In genomic region chr3:69634521-69634920, GRCm38 (mm10) we compare ENCODE assay signal across 19 mouse cellular contexts. TPM values are rescaled to one million over a fixed set of nuclear protein-coding genes. Genes with fewer than 3 reads are reported as not detected.
DNase-seq lines count a peak whose midpoint lies in the region; ATAC-seq and TF ChIP-seq lines count a peak whose summit lies in the region.
"Had no signal": no experiment of that assay in that cellular context is flagged by ENCODE, and none has a peak within 500 bp of the region (broad histone marks: within the 10 kb centered on the region; RNA-seq: fewer than 3 reads in every experiment).

No protein-coding gene starts in this region.

- no peak for TF ChIP-seq CTCF in gastrocnemius, adult 2 months (IDR thresholded peaks at IDR 0.05)

- no peak overlapping the region for H3K4me3 ChIP-seq in gastrocnemius, adult 2 months
- H3K4me3 ChIP-seq in kidney, embryonic 15.5 days (replicated peaks), result no peak overlapping the region
- H3K4me3 ChIP-seq: embryonic facial prominence, embryonic 13.5 days; forebrain, embryonic 12.5 days; heart, embryonic 12.5 days; hindbrain, embryonic 10.5 days had no signal

- peak overlapping the region; percentile 75 for H3K27ac ChIP-seq in gastrocnemius, adult 2 months
- no peak overlapping the region for H3K27ac ChIP-seq in kidney, embryonic 15.5 days
- H3K27ac ChIP-seq: embryonic facial prominence, embryonic 13.5 days; forebrain, embryonic 12.5 days; hindbrain, embryonic 10.5 days; hindbrain, embryonic 14.5 days had no signal

- no peaks in the 10 kb centered on the region for H3K4me1 ChIP-seq in kidney, embryonic 15.5 days
- H3K4me1 ChIP-seq: embryonic facial prominence, embryonic 13.5 days; forebrain, embryonic 12.5 days; heart, embryonic 12.5 days; hindbrain, embryonic 10.5 days had no signal

- H3K9me3 ChIP-seq in kidney, embryonic 15.5 days (replicated peaks), result 0 out of 2 replicates have a peak, but pooled peaks cover 3% of the 10 kb centered on the region
- H3K9me3 ChIP-seq: embryonic facial prominence, embryonic 13.5 days; forebrain, embryonic 12.5 days; hindbrain, embryonic 10.5 days had no signal

- intact Hi-C loops in gastrocnemius, adult 2 months (cut with DNase I), result no loop called here
- intact Hi-C loops in gastrocnemius, postnatal 36 days (cut with DNase I), result no loop called here

- no peaks in the 10 kb centered on the region for H3K27me3 ChIP-seq in kidney, embryonic 15.5 days
- H3K27me3 ChIP-seq: CH12.LX; forebrain, embryonic 12.5 days; heart, embryonic 12.5 days; Patski had no signal

- DNase-seq in gastrocnemius, adult 2 months, result no peak
- no peak for DNase-seq in gastrocnemius, postnatal 36 days
- DNase-seq in adrenal gland, postnatal 10 days, result peak; percentile 35
- peak; percentile 33 to 60 for DNase-seq in adrenal gland, postnatal 36 days
- DNase-seq in embryo, embryonic 10.5 days (ENCODE audit: low spot score), result no peak
- DNase-seq: cerebellum, adult 11-12 months; cerebellum, adult 9-10 months; cerebellum, postnatal 25 days; forebrain, postnatal 0 days; kidney, adult 2 months had no signal

- WGBS in kidney, embryonic 15.5 days, result 84% methylated on average over 3 of the region's 3 CpGs

- H3K36me3 ChIP-seq in kidney, embryonic 15.5 days, result no peaks in the 10 kb centered on the region
- H3K36me3 ChIP-seq: embryonic facial prominence, embryonic 13.5 days; forebrain, embryonic 12.5 days; heart, embryonic 12.5 days; hindbrain, embryonic 10.5 days had no signal

- no peak overlapping the region for H3K9ac ChIP-seq in kidney, embryonic 15.5 days
- H3K9ac ChIP-seq: embryonic facial prominence, embryonic 13.5 days; forebrain, embryonic 12.5 days; forebrain, postnatal 0 days; heart, embryonic 12.5 days; hindbrain, embryonic 14.5 days had no signal

- no peak overlapping the region for H3K4me2 ChIP-seq in kidney, embryonic 15.5 days
- H3K4me2 ChIP-seq: embryonic facial prominence, embryonic 13.5 days; forebrain, embryonic 12.5 days; heart, embryonic 12.5 days; hindbrain, embryonic 14.5 days had no signal

- ATAC-seq in kidney, embryonic 15.5 days (replicated peaks; ENCODE audit: low FRiP score), result no peak
- ATAC-seq: forebrain, postnatal 0 days; intestine, embryonic 16.5 days; Patski had no signal

RNA-seq across cellular contexts. Expression of gene B3galnt1, which starts 35.8 kb away (rescaled TPM):
- total RNA-seq in gastrocnemius, adult 2 months (2021), result 1 to 10 TPM; 1.5 to 2.0 TPM
- total RNA-seq in gastrocnemius, postnatal 36 days (2021), result 1 to 10 TPM; 1.6 to 2.3 TPM
- total RNA-seq in adrenal gland, postnatal 10 days (2021), result 10 to 100 TPM; 14.1 to 15.9 TPM
- total RNA-seq in adrenal gland, postnatal 36 days (2021), result 10 to 100 TPM; 10.8 to 12.7 TPM
- polyA plus RNA-seq in kidney, embryonic 15.5 days (2015; fragmentation: Nextera tagmentation; extraction: Ambion mirVana), result 32.6 and 34.0 TPM in 2 replicates

Comparison
In these comparisons a context has a peak if more than half of its experiments do, and no peak if none do; other contexts are left out.
1. DNase-seq: peak in adrenal gland, postnatal 10 days (single experiment) and adrenal gland, postnatal 36 days (2 of 2); none in gastrocnemius, adult 2 months (single experiment), gastrocnemius, postnatal 36 days (0 of 2) and embryo, embryonic 10.5 days (single experiment).